Mouse (Mus musculus) inflammation-experienced regulatory T-cells, adult 6 months (primary cell): ENCODE measurements around the gene Pros1. TPM values are rescaled to one million over a fixed set of nuclear protein-coding genes. Genes with fewer than 3 reads are reported as not detected.

Experiments
- ATAC-seq: one replicate; pipeline ENCODE4 v1.8.0; 2017
- polyA plus RNA-seq, 3 experiments: library from polyadenylated mRNA; unstranded; fragments of 100-300 nt; shearing (Covaris generic); gene quantifications; one replicate each; pipeline ENCODE4 v1.2.1; 2017

The Pros1 gene
- 10 to 100 TPM in 2 of 3 experiments, 1 to 10 TPM in 1; 1.8 to 18.2 (median 10.0) TPM for polyA plus RNA-seq

DNA sequence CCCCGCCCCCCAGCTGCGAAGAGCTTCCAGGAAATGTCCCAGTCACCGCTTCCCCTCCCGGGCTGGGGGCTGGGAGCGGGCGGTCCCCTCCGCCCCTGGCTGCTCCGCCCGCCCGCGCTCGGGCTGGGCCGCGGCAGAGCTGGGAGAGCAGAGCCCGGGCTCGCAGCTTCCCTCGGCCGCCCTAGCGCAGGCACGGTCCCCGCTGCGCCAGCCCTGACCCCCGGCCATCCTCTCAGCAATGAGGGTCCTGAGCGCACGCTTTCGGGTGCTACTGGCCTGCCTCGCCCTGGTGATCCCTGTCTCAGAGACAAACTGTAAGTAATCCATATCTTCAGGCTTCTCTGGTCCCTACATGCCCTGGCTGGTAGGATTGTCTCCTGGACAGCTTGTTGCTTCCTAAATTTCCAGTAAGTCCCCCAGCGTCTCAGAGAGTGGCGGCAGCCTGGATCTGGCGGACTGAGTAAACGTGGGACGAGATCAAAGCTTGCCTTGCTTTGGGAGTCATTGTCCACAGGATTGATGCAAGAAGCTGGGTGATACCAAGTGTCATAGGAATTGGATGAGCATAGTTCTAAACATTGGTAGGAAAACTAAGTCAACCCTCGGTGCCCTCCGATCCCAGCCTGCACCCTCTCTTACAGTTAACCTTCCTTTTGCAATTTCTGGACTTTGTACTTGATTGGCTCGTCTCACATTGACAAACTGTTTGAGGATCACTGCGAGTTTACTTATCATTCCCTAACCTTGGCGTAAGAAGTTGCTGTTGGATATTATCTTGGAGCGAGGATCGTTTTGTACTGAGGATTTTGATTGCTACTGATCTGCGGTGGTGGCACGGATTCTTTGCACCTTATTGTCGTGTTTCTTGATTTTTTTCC lies at the start of gene Pros1:
TSS of gene Pros1 (plus strand) at position 117 of the 878 bp plus-strand sequence.
- peak; percentile 65 for ATAC-seq

DNA sequence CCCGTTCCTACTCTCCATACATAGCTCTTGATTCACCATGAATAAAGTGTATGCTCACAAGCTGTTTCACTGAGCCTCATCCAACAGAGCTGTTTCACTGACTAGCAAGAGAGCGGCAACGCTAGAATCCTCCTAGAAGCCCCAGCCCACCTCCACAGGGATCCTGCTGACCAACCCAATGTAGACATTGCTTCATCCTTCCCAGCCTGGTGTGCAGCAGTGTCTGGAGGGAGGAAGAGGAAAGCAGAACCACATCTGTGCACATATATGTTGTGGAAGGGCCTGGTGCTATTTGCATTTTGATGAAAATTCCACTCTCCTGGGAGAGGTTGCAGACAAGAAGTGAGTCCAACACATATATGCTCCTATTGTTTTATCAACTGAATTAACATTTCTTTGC lies 49.5 kb upstream of the Pros1 start:
- no peak for ATAC-seq

DNA sequence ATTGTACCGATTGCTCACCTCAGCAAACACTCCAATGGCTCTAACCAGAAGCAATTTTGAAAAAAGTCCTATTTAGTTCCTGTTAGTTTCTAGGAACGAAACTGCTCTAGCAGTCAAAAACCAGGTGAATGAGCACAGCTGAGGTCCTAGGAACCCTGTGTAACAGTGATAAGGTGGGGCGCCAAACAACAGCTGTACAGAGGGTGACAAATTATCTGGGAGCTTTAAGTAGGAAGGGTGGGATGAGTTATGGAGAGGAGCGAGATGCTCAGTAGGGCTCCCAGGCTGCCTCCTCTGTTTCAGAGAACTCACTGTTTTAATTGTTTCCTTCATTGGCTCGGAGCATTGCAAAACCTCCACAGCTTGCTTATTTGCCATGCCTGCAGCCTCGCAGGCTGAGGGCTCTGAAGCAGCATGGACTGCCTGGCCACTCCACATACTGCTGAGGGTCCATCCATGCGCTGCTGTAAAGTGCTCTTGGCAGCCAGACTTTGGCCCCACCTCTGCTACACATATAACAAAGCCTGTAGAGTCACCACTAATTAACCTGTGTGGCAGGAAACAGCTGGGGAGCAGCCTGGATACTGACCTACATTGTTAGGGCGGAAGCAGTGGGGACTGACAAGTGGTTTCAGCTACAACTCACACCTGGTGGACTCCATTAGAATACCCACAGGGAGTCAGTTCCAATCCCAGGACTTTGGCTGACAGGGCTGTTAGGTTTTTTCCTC lies 46.7 kb upstream of the Pros1 start:
- ATAC-seq: peak; percentile 81

DNA sequence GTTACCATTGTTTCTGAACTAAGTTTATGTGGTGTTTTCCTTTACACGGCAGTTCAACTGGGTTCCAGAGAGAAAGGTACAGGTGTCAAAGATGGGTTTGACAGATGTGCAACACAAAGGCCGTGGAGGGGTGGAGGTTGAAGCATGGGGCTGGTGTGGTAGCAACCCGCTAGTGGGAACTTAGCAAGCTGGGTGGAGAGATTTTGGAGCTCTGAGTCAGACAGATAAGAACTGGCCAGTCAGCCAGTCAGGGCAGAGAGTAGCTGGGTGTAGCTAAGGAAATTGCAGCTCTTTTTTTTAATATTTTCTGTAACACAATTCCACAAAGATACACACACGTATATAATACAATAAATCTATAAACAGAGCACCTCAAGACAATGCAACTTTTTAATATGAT lies 43.3 kb upstream of the Pros1 start:
- ATAC-seq: no peak

DNA sequence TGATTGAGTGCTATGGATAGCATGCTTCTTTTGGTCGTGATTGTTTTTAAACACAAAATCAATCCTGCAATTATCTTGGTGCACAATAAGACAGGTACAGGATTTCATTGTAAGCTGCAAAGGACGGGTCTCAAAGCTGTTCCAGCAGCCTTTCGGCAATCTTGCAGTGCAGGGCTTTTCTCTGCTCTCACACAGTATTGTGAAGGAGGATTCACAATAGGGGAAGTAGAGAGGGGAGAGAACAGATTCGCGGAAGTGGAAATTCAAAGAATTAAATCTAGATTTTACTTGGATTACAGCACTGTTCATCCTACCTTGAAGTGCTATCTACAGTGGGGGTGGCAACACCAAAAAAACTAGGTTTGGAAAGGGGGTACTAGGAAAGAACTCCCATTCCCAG lies 40.3 kb upstream of the Pros1 start:
- ATAC-seq: no peak

DNA sequence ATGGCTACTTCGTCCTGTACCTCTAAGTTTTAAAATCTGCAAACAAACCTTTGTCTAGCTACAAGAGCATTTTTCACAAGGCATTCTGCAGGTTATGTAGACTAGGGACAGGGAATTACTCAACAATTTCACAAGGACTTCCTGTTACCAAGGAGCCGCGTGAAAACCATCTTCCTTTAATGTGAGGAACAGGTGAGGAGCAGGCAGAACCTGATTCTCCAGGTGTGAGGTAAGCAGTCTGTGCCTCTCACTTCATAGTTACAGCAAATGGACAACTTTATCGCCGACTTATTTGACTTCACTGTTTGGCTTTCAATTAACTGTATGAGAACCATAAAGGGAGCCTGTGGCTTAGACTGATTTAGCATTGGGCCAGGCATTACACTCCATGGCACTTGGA lies 39.6 kb upstream of the Pros1 start, which contains the start of gene Stx19:
TSS of gene Stx19 (plus strand) at position 186 of the 400 bp plus-strand sequence.
- no peak for ATAC-seq

DNA sequence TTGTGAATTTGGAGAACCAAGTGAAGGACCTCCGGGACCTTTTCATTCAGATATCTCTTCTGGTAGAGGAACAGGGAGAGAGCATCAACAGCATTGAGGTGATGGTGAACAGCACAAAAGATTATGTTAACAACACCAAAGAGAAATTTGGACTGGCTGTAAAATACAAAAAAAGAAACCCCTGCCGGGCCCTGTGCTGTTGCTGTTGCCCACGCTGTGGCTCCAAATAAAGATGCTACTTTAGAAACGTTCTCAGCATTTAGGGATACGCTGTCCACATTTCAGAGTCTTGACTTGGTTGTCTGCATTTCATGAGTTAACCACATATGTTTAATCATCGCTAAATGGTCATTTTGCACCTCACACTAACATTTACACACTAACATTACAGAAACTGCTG lies 31.6 kb upstream of the Pros1 start:
- no peak for ATAC-seq

DNA sequence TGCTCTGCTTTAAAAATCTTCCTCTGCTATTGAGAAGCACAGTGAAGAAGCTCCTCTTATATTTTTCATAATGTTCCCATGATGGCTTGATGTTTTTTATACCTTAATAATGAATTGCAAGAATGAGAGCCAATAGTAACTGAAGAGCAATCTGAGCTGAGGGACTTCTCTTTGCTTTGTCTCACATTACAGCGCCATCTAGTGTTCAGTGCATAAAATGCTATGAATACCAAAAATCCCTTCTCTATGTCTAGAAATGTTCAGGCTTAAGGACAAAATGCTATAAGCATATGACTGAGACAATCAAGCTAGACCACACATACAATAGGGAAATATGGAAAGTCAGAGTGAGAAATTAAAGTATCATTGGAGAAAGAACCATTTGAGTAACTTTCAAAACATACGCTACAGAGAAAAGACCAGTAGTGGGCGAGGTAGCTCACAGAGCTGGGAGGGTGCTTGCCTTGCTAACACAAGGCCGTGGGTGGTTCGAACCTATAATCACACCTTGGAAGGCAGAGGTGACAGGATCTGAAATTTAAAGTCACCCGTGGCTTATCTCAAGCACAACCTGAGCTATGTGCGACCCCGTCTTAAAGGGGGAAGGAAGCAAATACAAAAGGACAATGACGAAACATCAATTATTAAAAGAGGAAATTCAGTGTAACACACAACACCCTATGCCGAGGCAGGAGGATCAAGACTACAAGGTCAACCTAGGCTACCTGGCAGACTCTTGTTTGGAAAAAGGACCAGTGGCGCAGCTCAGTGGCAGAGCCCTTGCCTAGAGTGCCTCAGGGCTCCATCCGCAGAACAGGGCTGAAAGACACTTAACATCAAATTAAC lies 27.7 kb upstream of the Pros1 start:
- ATAC-seq: peak; percentile 89

DNA sequence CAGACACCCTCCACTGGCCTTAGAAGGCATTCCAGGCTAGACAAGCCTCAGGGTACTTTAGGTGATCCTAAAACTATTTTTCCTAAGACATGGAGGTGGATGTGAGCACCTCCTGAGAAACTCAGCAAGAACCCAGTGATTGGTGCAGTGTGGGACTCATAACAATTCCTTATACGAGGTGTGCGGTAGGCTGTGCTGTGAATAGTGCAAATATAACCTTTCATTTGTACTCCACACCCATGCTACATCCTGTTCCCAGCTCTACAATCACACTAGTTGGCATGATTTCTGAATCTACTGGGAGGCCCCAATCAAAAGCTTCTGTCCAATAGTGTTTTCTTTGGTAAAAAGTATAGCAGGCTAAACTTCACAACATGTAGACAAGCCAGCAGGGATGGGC lies 22.1 kb upstream of the Pros1 start:
- peak; percentile 8 for ATAC-seq

DNA sequence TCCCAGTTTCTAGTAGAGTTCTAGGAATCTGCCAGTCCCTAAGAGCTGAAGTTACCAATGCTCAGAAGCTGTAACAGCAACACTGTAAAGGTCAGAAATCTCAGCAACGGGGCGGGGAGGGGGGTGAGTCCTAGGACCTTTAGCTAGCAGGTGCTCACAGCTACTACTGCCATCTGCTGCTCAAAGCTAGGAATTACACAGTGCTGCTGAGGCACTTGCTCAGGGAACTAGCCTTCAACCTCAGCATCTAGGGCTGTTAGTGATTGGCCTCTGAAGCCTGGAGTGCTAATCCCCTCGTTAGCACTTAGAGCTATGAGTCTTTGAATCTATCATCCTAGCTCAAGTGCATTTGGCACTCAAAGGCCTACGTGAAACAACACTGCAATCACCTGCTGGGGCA lies 21.6 kb upstream of the Pros1 start:
- ATAC-seq: peak; percentile 87

DNA sequence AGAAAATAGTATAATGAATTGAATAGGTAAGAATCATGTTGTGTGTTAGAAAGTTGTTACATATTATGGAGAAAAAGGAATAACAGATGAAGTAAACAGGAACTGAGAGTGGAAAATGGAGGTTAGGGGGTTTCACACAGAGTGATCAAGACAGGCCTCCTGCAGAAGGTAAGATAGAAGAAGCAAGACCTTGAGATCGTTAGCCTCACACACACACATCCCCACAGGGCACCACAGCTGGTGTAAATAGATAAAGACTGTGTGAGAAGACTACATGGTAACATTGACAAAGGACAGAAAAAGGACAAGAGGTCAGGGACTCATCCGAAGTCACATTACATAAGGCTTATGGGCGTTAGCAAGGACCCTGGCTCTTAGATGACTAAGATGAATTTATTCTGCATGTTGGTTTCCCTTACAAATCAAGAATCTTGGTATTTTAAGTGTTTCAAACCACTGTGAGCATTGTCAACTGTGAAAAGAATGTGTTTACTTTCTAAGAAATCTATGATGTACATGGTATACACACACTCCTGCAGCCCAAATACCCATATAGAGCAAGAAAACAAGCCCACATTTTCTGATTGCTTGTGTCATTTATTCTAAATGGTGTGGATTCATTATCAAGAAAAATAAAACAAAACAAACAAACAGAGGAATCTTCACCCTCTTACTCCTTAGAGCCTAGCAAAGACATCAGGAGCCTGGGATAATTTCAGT lies 19.9 kb upstream of the Pros1 start:
- ATAC-seq: no peak

DNA sequence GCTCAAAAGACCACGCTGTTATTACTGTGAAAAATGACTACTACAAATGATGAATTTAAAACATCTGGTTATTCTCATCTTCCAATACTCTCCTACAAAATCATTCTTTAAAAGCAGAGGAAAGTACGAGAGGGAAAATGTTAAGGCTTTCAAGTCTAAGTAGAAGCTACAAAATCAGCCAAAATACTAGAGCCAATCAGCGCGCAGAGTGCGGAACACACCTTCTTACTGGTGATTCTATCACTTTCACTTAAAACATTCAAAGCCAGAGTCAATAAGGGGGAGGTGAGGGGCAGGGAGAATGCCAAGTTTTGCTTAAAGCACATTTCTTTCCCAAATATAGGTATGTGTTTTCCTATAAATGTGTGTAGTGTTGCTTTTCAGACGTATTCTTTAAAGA lies 8.8 kb upstream of the Pros1 start:
- ATAC-seq: no peak

DNA sequence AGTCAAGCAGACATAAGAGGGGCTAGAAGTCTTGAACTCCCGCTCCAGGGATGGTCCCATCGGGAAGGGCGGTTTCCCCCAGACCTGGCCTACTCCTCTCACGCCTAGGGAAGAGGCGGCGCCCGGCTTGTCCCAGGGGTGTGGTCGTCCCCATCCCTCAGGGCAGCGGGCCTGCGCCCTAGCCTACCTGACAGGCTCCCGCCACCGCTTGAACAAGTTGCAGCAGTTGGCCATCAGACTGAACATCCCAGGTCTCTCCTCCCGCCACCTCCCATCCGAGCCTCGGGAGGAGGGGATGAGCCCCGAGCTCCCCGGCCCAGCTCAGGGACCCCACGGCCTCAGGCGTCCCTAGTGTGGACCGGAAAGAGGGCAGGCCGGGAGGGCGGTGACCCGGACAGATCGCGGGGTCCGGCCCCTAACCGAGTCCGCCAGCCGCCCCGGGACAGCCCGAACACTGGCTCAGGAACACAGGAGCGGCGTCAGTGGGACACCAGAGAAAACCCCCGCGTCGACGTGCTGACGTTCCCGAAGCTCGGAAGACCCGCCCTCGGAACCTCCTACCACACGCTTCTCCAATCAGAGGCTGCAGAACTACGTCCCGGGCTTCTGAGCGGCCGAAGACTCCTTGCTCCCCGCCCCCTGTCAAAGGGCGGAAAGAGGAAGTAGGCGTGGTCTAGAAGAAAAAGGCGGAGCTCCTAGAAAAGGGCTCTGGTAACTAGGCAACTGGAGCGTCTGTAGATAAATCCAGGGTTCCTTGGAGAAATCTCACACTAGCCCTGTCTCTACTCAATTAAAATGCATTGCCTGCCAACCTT lies 7.4 kb upstream of the Pros1 start, which contains the start of gene Arl13b:
TSS of gene Arl13b (minus strand) at position 543 of the 815 bp plus-strand sequence.
- peak; percentile 99 for ATAC-seq

DNA sequence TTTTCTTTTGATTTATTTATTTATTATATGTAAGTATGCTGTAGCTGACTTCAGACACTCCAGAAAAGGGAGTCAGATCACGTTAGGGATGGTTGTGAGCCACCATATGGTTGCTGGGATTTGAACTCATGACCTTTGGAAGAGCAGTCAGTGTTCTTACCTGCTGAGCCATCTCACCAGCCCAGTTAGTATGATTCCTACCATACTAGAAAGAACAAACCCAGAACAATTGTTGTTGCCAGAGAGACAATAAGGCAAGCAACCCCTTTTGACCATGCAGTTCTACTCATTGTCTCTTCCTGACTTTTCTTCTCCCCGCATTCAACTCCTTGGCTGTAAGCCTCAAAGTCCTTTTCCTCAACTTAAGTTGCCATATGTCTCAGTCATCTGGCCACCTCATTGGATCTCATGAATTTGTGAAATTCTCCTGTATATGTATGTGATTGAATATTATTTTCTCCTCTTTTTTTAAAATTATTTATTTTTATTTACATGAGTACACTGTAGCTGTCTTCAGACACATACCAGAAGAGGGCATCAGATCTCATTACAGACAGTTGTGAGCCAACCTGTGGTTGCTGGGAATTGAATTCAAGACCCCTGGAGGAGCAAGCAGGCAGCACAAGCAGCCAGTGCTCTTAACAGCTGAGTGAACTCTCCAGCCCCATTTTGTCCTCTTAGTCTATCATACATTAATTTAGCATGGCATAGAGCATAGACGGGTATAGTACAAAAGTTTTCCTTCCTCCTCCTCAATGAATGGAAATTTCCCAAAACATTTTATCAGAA lies 1.4 kb upstream of the Pros1 start:
- ATAC-seq: peak; percentile 24

DNA sequence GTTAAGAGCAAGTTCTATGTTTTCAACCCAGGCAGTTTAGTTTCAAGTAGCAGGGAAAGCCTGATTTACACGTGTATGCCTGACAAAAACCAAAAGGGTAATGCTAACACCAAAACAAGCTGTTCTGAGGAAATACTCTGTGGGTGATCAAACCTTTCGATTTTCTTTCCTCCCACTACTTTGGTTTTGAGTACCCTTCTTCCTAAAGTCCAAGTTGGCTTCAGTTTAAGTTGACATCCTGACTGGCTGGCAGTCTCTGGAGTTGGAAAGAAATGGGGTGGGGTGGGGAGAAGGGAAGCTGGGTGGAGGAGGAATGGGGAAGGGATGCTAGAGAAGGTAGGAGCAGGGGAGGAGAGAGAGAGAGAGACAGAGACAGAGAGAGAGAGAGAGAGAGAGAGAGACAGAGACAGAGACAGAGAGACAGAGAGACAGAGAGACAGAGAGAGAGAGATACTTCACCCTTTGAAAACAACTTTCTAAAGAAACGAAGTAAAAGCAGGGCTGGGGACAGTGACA lies 438 bp upstream of the Pros1 start:
- peak; percentile 15 for ATAC-seq

DNA sequence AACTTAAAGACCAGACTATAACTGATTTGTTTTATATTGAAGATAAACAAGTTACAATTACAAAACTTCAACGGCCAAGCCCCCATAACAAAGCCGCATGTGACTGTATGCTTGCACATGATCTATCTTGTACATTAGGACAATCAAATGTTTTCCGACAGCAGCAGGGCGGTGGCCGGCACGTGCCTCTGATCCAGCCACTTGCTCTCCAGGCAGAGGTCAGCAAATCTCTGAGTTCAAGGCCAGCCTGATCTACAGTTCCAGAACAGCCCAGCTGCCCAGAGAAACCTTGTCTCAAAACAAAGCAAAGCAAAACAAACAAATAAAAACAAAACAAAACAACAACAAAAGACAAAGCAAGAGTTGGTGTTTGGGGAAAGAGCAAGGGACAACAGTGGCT lies 1.3 kb downstream of the Pros1 start:
- no peak for ATAC-seq

DNA sequence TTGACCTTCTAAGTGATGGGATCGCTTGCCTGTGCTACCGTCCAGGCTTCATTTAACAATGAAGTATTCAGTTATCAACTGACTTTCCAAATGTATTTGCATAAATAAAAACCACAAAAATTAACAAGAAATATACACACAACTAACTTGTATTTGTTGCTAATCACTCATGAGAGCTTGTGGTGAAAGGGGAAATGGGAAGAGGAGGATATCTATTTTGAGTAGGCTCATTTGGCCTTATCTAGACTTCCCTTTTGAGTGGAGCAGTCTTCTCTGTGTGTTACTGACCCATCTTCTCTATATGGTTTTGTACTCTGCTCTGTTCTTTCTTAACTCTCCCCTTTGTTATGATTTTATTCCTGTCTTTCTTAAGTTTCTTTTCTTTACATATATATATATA lies 2.2 kb downstream of the Pros1 start:
- no peak for ATAC-seq

DNA sequence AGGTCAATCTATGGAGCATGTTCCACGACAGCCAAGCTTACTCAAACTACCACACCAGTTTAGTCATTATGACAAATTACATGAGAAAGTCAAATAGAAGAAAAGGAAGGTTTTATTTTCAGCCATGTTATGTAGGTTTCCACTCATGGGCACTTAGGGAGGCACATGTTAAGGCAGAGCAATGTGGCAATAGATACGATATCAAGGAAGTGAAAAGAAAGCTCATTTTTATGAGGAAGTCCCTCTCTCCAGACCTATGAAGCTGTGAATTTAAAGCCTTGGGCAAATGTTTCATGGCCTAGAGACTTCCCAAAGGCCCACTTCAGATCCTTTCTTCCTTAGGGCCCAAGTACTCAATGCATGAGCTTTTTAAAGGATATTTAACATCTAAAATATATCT lies 3.4 kb downstream of the Pros1 start:
- ATAC-seq: no peak

DNA sequence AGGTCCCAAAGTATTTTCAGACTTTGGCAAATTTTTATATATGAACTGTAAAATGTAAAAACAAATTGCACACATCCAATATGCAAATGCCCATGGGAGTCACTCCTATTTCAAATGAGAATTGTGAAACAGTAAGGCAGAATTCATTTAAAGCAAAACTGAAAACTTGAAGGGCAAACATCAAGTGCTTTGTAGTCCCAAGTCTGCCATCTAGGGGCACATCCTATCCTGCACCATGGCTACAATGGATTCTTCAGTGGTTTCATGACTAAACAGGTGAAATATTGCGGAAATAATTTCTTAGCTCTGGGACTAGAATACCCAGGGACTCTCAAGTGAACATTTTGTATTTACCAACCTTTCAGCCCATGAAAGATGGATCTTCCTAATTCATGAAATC lies 3.9 kb downstream of the Pros1 start:
- peak; percentile 63 for ATAC-seq

DNA sequence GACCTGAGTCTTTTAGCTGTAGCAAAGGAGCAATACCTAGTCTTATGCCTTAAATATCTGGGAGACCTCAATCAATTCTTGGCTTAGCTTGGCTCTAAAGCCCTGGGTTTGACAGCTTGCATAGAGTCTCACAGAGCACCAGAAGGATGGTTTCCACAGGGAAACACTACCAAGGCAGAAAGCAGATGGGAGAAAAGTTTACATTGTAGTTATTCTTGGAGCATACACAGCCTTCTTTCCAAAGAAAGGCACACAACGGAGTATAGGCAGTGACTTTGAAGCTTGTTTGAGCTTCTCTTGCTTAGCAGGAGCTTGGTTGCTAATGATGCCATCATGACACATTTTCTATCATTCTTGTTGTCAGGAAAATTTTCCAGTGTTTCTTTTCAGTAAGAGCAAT lies 6.0 kb downstream of the Pros1 start:
- no peak for ATAC-seq
